Mouse (Mus musculus): ENCODE results near the gene Pax3. TPM values are rescaled to one million over a fixed set of nuclear protein-coding genes. Genes with fewer than 3 reads are reported as not detected.

The Pax3 gene
- polyA plus RNA-seq, 1 experiment = 10.6 TPM

DNA sequence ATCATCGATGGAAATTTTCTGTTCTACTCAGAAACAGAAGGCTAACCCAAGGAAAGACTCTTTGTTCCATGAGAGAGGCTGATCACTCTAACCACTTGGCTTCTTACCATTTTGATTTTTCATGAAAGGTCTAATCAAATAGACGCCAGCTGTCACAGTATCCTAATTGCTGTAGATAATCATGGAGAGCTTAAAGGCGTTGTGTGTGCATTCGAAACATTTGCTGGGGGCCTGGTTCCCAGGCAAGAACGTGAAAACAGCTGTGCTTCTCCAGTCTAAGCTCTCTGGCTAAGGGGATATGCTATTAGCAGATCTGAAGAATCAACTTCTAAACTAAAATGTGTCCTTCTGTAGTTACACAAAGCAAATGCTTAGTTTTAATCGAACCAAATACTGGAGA lies 143.3 kb downstream of the Pax3 start:
- DNase-seq (ENCODE audit: low read depth) = peak; percentile 68
- no peak for TF ChIP-seq CTCF (IDR thresholded peaks at IDR 0.05; ENCODE audit: borderline replicate concordance, extremely low read depth, insufficient read depth, insufficient read length)
- no peak for TF ChIP-seq POLR2A (IDR thresholded peaks at IDR 0.05; ENCODE audit: borderline replicate concordance, extremely low read depth, insufficient read depth, insufficient read length, poor library complexity, severe bottlenecking)

Other genes with a start within 250 kb of the Pax3 start
- gene Sgpp2, start 113.2 kb upstream of the Pax3 start, polyA plus RNA-seq (2012; rRNA removed) = 0.68 and 1.4 TPM in 2 replicates